Mouse (Mus musculus): ENCODE measurements at regions not wholly inside any gene's neighbourhood (a gene's known extent, or its start where the extent isn't known, plus 50 kb on each side); places are given as distances from the start of the nearest gene placed in this dataset.

- TF ChIP-seq EP300 (IDR thresholded peaks at IDR 0.05; ENCODE audit: low read depth), result no peak
- TF ChIP-seq CTCF (IDR thresholded peaks at IDR 0.05; ENCODE audit: low read depth), result no peak
Observed at GRCm38 (mm10) chr9:23570150-23570549, 347.3 kb downstream of the Bmper start.
